Mouse (Mus musculus): ENCODE results near the gene Myo1h.
A peak's percentile ranks its signal among the peaks of the same experiment; 100 is the strongest.

The Myo1h gene

GRCm38 (mm10) chr5:114360968-114361367 is 72.0 kb downstream of the Myo1h start:
- no peak for DNase-seq

- DNase-seq: no peak
Observed at GRCm38 (mm10) chr5:114365043-114365752, 76.2 kb downstream of the Myo1h start.

GRCm38 (mm10) chr5:114368121-114368520 is 79.2 kb downstream of the Myo1h start:
- DNase-seq: no peak

- no peak for DNase-seq
Observed at GRCm38 (mm10) chr5:114368803-114369496, 80.0 kb downstream of the Myo1h start.

GRCm38 (mm10) chr5:114369921-114370320 is 81.0 kb downstream of the Myo1h start:
- DNase-seq: no peak

- DNase-seq: peak; percentile 31
Observed at GRCm38 (mm10) chr5:114370371-114370776, 81.4 kb downstream of the Myo1h start.

- DNase-seq: peak; percentile 70
Observed at GRCm38 (mm10) chr5:114371331-114371730, 82.4 kb downstream of the Myo1h start.

GRCm38 (mm10) chr5:114371731-114372473 is 82.9 kb downstream of the Myo1h start:
- DNase-seq: no peak

- DNase-seq: no peak
Observed at GRCm38 (mm10) chr5:114372565-114372964, 83.6 kb downstream of the Myo1h start.

- DNase-seq: no peak
Observed at GRCm38 (mm10) chr5:114373174-114373573, 84.2 kb downstream of the Myo1h start.

- DNase-seq: no peak
Observed at GRCm38 (mm10) chr5:114373581-114373980, 84.6 kb downstream of the Myo1h start.

- DNase-seq: peak; percentile 56
Observed at GRCm38 (mm10) chr5:114374409-114375213, 85.6 kb downstream of the Myo1h start.

- no peak for DNase-seq
Observed at GRCm38 (mm10) chr5:114378177-114378920, 89.4 kb downstream of the Myo1h start.

- no peak for DNase-seq
Observed at GRCm38 (mm10) chr5:114378936-114379335, 90.0 kb downstream of the Myo1h start.

- DNase-seq: no peak
Observed at GRCm38 (mm10) chr5:114379763-114380162, 90.8 kb downstream of the Myo1h start.

GRCm38 (mm10) chr5:114380209-114381012 is 91.4 kb downstream of the Myo1h start, which contains the start of the genes Kctd10 and Ube3b:
Kctd10 (minus strand) TSS chr5:114380508.
Ube3b (plus strand) TSS chr5:114380607.
- peak; percentile 96 for DNase-seq

GRCm38 (mm10) chr5:114381013-114381351 is 92.0 kb downstream of the Myo1h start:
- DNase-seq: peak; percentile 45

- DNase-seq: peak; percentile 63
Observed at GRCm38 (mm10) chr5:114383184-114383904, 94.4 kb downstream of the Myo1h start.

GRCm38 (mm10) chr5:114384448-114384847 is 95.5 kb downstream of the Myo1h start:
- DNase-seq: no peak

GRCm38 (mm10) chr5:114393169-114393568 is 104.2 kb downstream of the Myo1h start:
- DNase-seq: no peak

Data from liver (tissue).